Mouse (Mus musculus) hindbrain, embryonic 12.5 days (tissue): ENCODE results near the gene Gm12258. TPM values are rescaled to one million over a fixed set of nuclear protein-coding genes. Genes with fewer than 3 reads are reported as not detected.
"Not testable (repeated sequence)": the region's sequence is repeated elsewhere in the genome, so short reads cannot be mapped to it uniquely, and the experiment has no call there.

Experiments
- ATAC-seq: fragments of 200-750 bp; cut with Nextera tagmentation; 2 replicates; pipeline ENCODE4 v1.8.0; 2017; ENCODE audit warnings: moderate TSS enrichment; ENCODE audit not compliant: low FRiP score
- H3K27ac ChIP-seq: fragments of 300-500 bp; sonication (generic); 2 replicates; pipeline ENCODE4 v1.5.1; 2016; ENCODE audit warnings: mild to moderate bottlenecking
- H3K27me3 ChIP-seq: fragments of 300-500 bp; sonication (generic); 2 replicates; pipeline ENCODE4 v1.6.1; 2016; ENCODE audit warnings: mild to moderate bottlenecking
- H3K36me3 ChIP-seq: fragments of 300-500 bp; sonication (generic); 2 replicates; pipeline ENCODE4 v1.6.1; 2016; ENCODE audit warnings: mild to moderate bottlenecking
- H3K4me1 ChIP-seq: fragments of 300-500 bp; sonication (generic); 2 replicates; pipeline ENCODE4 v1.6.1; 2016
- H3K4me2 ChIP-seq: fragments of 300-500 bp; sonication (generic); replicated peaks from 2 replicates; pipeline ENCODE4 v1.6.1; 2016; ENCODE audit warnings: mild to moderate bottlenecking
- H3K4me3 ChIP-seq: fragments of 300-500 bp; sonication (generic); 2 replicates; pipeline ENCODE4 v1.5.1; 2016; ENCODE audit warnings: mild to moderate bottlenecking
- H3K9ac ChIP-seq: fragments of 300-500 bp; sonication (generic); 2 replicates; pipeline ENCODE4 v1.6.1; 2016; ENCODE audit warnings: mild to moderate bottlenecking, moderate library complexity
- H3K9me3 ChIP-seq: fragments of 300-500 bp; sonication (generic); replicated peaks from 2 replicates; pipeline ENCODE4 v1.6.1; 2016; ENCODE audit warnings: mild to moderate bottlenecking
- WGBS: fragments of 180-500 bp; shearing (Covaris S2); methylation state at CpG from one replicate; pipeline ENCODE4 v1.1.7; 2016; 5-methylcytosine and 5-hydroxymethylcytosine counted together
- polyA plus RNA-seq: library from polyadenylated mRNA; unstranded; fragments of >200 nt; fragmentation: Nextera tagmentation; extraction: Ambion mirVana; gene quantifications from 2 replicates; pipeline ENCODE4 v1.2.1, GENCODE M21; 2016

Gm12258 gene
- polyA plus RNA-seq: 18.3 and 19.1 TPM in 2 replicates

- Histone ChIP-seq H3K27ac (peak within 1 kb of the TSS; percentile 88), H3K4me1 (peaks cover 7% of the 10 kb centered on the region), H3K4me2 (peak within 1 kb of the TSS; percentile 96), H3K9ac (peak within 1 kb of the TSS; percentile 90), H3K36me3 (peaks cover 30% of the 10 kb centered on the region), H3K4me3 (peak within 1 kb of the TSS; percentile 86), H3K27me3 (no peaks in the 10 kb centered on the region), H3K9me3 (no peaks in the 10 kb centered on the region)
- ATAC-seq: peak; percentile 100
- WGBS: under 1% methylated on average over 24 of the region's 24 CpGs
Observed at GRCm38 (mm10) chr11:58846919-58847461, at the start of gene Gm12258. TSS of gene Gm12258 (plus strand) at chr11:58847158.

- Histone ChIP-seq H3K9me3 (no peaks in the 10 kb centered on the region), H3K9ac (no peak overlapping the region), H3K4me3 (no peak overlapping the region), H3K27ac (no peak overlapping the region), H3K4me1 (peaks cover 11% of the 10 kb centered on the region), H3K36me3 (no peaks in the 10 kb centered on the region), H3K27me3 (no peaks in the 10 kb centered on the region), H3K4me2 (no peak overlapping the region)
- no peak for ATAC-seq
- WGBS: 78% methylated on average over 5 of the region's 5 CpGs
Observed at GRCm38 (mm10) chr11:58799747-58800146, 47.2 kb upstream of the Gm12258 start.

- no peaks in the 10 kb centered on the region for H3K9me3 ChIP-seq
- H3K9ac ChIP-seq: no peak within 1 kb of the TSS
- H3K4me2 ChIP-seq: peak within 1 kb of the TSS; percentile 41
- ATAC-seq: peak; percentile 74
- H3K27me3 ChIP-seq: no peaks in the 10 kb centered on the region
- WGBS: 31% methylated on average over 14 of the region's 14 CpGs
- peak within 1 kb of the TSS; percentile 18; the same call in 1 of the 2 replicates for H3K27ac ChIP-seq
- no peaks in the 10 kb centered on the region for H3K36me3 ChIP-seq
- peaks cover 11% of the 10 kb centered on the region for H3K4me1 ChIP-seq
- H3K4me3 ChIP-seq: no peak within 1 kb of the TSS
Observed at GRCm38 (mm10) chr11:58801558-58802228, 45.3 kb upstream of the Gm12258 start, which contains the start of gene Fam183b. TSS of gene Fam183b (minus strand) at chr11:58801960.

GRCm38 (mm10) chr11:58803871-58804270 lies 43.1 kb upstream of the Gm12258 start:
- H3K4me1 ChIP-seq: peaks cover 11% of the 10 kb centered on the region
- ATAC-seq: no peak
- H3K4me3 ChIP-seq: no peak overlapping the region
- WGBS: 80% methylated on average over 4 of the region's 4 CpGs
- H3K9ac ChIP-seq: no peak overlapping the region
- H3K36me3 ChIP-seq: no peaks in the 10 kb centered on the region
- no peaks in the 10 kb centered on the region for H3K9me3 ChIP-seq
- no peak overlapping the region for H3K27ac ChIP-seq
- no peak overlapping the region for H3K4me2 ChIP-seq
- no peaks in the 10 kb centered on the region for H3K27me3 ChIP-seq

GRCm38 (mm10) chr11:58804393-58804792 lies 42.6 kb upstream of the Gm12258 start:
- WGBS: 72% methylated on average over 2 of the region's 2 CpGs
- Histone ChIP-seq H3K4me3 (no peak overlapping the region), H3K36me3 (no peaks in the 10 kb centered on the region), H3K9ac (no peak overlapping the region), H3K4me2 (no peak overlapping the region), H3K27me3 (no peaks in the 10 kb centered on the region), H3K4me1 (peaks cover 11% of the 10 kb centered on the region), H3K27ac (no peak overlapping the region), H3K9me3 (no peaks in the 10 kb centered on the region)
- ATAC-seq: no peak

- H3K27ac ChIP-seq: no peak overlapping the region
- H3K9me3 ChIP-seq: no peaks in the 10 kb centered on the region
- no peak for ATAC-seq
- no peak overlapping the region for H3K4me2 ChIP-seq
- no peaks in the 10 kb centered on the region for H3K27me3 ChIP-seq
- H3K36me3 ChIP-seq: no peaks in the 10 kb centered on the region
- H3K9ac ChIP-seq: no peak overlapping the region
- WGBS: 7% methylated on average over 1 of the region's 1 CpGs
- no peaks in the 10 kb centered on the region for H3K4me1 ChIP-seq
- H3K4me3 ChIP-seq: no peak overlapping the region
Observed at GRCm38 (mm10) chr11:58812001-58812400, 35.0 kb upstream of the Gm12258 start.

GRCm38 (mm10) chr11:58814700-58815099 lies 32.3 kb upstream of the Gm12258 start, which contains the start of gene Olfr313:
TSS of gene Olfr313 (plus strand) at chr11:58815000.
- not testable (repeated sequence) for H3K9ac ChIP-seq, H3K9me3 ChIP-seq, H3K27ac ChIP-seq, H3K36me3 ChIP-seq, H3K27me3 ChIP-seq, H3K4me1 ChIP-seq, ATAC-seq, H3K4me2 ChIP-seq, H3K4me3 ChIP-seq
- 59% methylated on average over 1 of the region's 1 CpGs for WGBS

- Histone ChIP-seq H3K4me3 (no peak overlapping the region), H3K4me2 (no peak overlapping the region), H3K27me3 (no peaks in the 10 kb centered on the region), H3K9ac (no peak overlapping the region), H3K4me1 (no peaks in the 10 kb centered on the region), H3K27ac (no peak overlapping the region), H3K9me3 (no peaks in the 10 kb centered on the region), H3K36me3 (no peaks in the 10 kb centered on the region)
- 81% methylated on average over 1 of the region's 1 CpGs for WGBS
- no peak for ATAC-seq
Observed at GRCm38 (mm10) chr11:58815676-58816075, 31.3 kb upstream of the Gm12258 start.

GRCm38 (mm10) chr11:58828937-58829336 lies 18.0 kb upstream of the Gm12258 start, which contains the start of gene Olfr312:
TSS of gene Olfr312 (plus strand) at chr11:58829237.
- not testable (repeated sequence) for H3K4me1 ChIP-seq, H3K4me3 ChIP-seq, ATAC-seq, H3K9ac ChIP-seq, H3K27me3 ChIP-seq, H3K4me2 ChIP-seq, H3K36me3 ChIP-seq, H3K27ac ChIP-seq, H3K9me3 ChIP-seq

- H3K4me3 ChIP-seq: no peak overlapping the region
- no peak for ATAC-seq
- no peak overlapping the region for H3K9ac ChIP-seq
- WGBS: 79% methylated on average over 3 of the region's 3 CpGs
- H3K9me3 ChIP-seq: no peaks in the 10 kb centered on the region
- H3K27ac ChIP-seq: no peak overlapping the region
- H3K27me3 ChIP-seq: no peaks in the 10 kb centered on the region
- no peaks in the 10 kb centered on the region for H3K36me3 ChIP-seq
- H3K4me1 ChIP-seq: no peaks in the 10 kb centered on the region
- no peak overlapping the region for H3K4me2 ChIP-seq
Observed at GRCm38 (mm10) chr11:58829764-58830163, 17.2 kb upstream of the Gm12258 start.

- H3K9ac ChIP-seq, ATAC-seq, H3K27me3 ChIP-seq, H3K27ac ChIP-seq, H3K9me3 ChIP-seq, H3K4me3 ChIP-seq, H3K4me2 ChIP-seq, H3K4me1 ChIP-seq, H3K36me3 ChIP-seq: not testable (repeated sequence)
- WGBS: 85% methylated on average over 3 of the region's 3 CpGs
Observed at GRCm38 (mm10) chr11:58832541-58832940, 14.4 kb upstream of the Gm12258 start.

- H3K27ac ChIP-seq, H3K4me1 ChIP-seq, H3K9ac ChIP-seq, H3K9me3 ChIP-seq, ATAC-seq, H3K4me2 ChIP-seq, H3K4me3 ChIP-seq, H3K36me3 ChIP-seq, H3K27me3 ChIP-seq: not testable (repeated sequence)
Observed at GRCm38 (mm10) chr11:58838951-58839350, 8.0 kb upstream of the Gm12258 start, which contains the start of gene Olfr311. TSS of gene Olfr311 (plus strand) at chr11:58839251.

GRCm38 (mm10) chr11:58847636-58848035 lies 678 bp downstream of the Gm12258 start:
- Histone ChIP-seq H3K4me3 (peak overlapping the region; percentile 86), H3K36me3 (peaks cover 31% of the 10 kb centered on the region), H3K9me3 (no peaks in the 10 kb centered on the region), H3K27me3 (no peaks in the 10 kb centered on the region), H3K4me1 (peaks cover 7% of the 10 kb centered on the region), H3K9ac (peak overlapping the region; percentile 90), H3K4me2 (peak overlapping the region; percentile 96), H3K27ac (0 out of 2 replicates have a peak overlapping the region, but pooled peaks have one; percentile 88)
- WGBS: 51% methylated on average over 9 of the region's 9 CpGs
- ATAC-seq: no peak
